Mouse (Mus musculus) heart, adult 2 months (tissue): ENCODE data around the gene Nlrp1b.

Experiments used
- CTCF ChIP-seq: fragments of 200-600 bp; IDR thresholded peaks from 2 replicates; pipeline ENCODE4 v1.8.1; 2022; ENCODE audit warnings: antibody characterized with exemption, mild to moderate bottlenecking, moderate library complexity
- EP300 ChIP-seq: fragments of 200-500 bp; IDR thresholded peaks from 2 replicates; pipeline ENCODE4 v1.6.1; 2011; ENCODE audit warnings: low read depth, low read length, control low read depth; ENCODE audit not compliant: insufficient read depth
- POLR2A ChIP-seq: fragments of 200-500 bp; IDR thresholded peaks from 2 replicates; pipeline ENCODE4 v1.6.1; 2011; ENCODE audit warnings: mild to moderate bottlenecking, low read depth, low read length, control low read depth; ENCODE audit not compliant: insufficient read depth

GRCm38 (mm10) chr11:71159439-71160136 is 70.9 kb downstream of the Nlrp1b start:
- TF ChIP-seq CTCF (no peak), EP300 (no peak), POLR2A (no peak)
